Mouse (Mus musculus): ENCODE measurements around the gene 4931406P16Rik.

Gene 4931406P16Rik

DNA sequence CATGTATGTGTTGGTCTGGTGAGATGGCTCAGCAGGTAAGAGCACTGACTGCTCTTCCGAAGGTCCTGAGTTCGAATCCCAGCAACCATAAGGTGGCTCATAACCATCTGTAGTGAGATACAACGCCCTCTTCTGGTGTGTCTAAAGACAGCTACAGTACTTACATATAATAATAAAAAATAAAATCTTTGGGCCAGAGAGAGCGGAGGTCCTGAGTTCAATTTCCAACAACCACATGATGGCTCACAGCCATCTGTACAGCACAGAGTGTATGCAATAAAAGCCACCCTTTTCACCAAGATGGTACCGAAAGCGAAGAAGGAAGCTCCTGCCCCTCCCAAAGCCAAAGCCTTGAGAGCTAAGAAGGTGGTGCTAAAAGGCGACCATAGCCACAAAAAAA is 62.6 kb downstream of the 4931406P16Rik start, which contains the start of gene Gm6096:
TSS of gene Gm6096 (plus strand) at position 301 of the 400 bp plus-strand sequence.
- no peak for DNase-seq (ENCODE audit: low read depth)

GRCm38 (mm10) chr7:34246870-34247499 is 66.4 kb downstream of the 4931406P16Rik start:
- DNase-seq (ENCODE audit: low read depth): no peak

GRCm38 (mm10) chr7:34242176-34242575 is 71.2 kb downstream of the 4931406P16Rik start:
- DNase-seq (ENCODE audit: low read depth): no peak

GRCm38 (mm10) chr7:34238086-34238485 is 75.3 kb downstream of the 4931406P16Rik start:
- no peak for DNase-seq (ENCODE audit: low read depth)

- DNase-seq (ENCODE audit: low read depth): no peak
Measured at GRCm38 (mm10) chr7:34235602-34236001, 77.7 kb downstream of the 4931406P16Rik start.

GRCm38 (mm10) chr7:34234610-34235561 is 78.5 kb downstream of the 4931406P16Rik start:
- DNase-seq (ENCODE audit: low read depth): peak; percentile 70

- peak; percentile 100 for DNase-seq (ENCODE audit: low read depth)
Measured at GRCm38 (mm10) chr7:34233909-34234609, 79.3 kb downstream of the 4931406P16Rik start.

GRCm38 (mm10) chr7:34232785-34233725 is 80.3 kb downstream of the 4931406P16Rik start:
- no peak for DNase-seq (ENCODE audit: low read depth)

DNA sequence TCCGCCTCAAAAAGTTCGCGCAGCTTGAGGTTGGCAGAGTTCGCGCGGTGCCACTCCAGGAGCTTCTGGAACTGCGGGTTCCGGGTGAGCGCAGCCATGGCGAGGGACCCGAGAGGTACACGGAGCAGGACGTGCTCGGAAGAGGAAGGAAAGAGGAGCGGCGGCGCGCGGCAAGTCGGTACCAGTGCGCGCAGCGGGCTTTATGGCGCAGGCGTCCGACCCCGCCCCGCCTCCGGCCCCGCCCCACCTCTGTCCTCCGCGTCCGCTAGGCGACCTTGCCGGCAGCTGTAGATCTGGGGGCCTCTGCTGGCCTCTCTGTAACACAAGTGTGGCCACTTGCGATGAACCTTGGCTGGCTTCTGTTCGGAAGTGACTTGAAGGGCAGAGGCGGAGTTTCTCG is 83.2 kb downstream of the 4931406P16Rik start, which contains the start of gene Gpi1:
TSS of gene Gpi1 (minus strand) at position 221 of the 400 bp plus-strand sequence.
- DNase-seq (ENCODE audit: low read depth): peak; percentile 96

GRCm38 (mm10) chr7:34229691-34230111 is 83.7 kb downstream of the 4931406P16Rik start:
- peak; percentile 47 for DNase-seq (ENCODE audit: low read depth)

- no peak for DNase-seq (ENCODE audit: low read depth)
Measured at GRCm38 (mm10) chr7:34229153-34229552, 84.2 kb downstream of the 4931406P16Rik start.

DNA sequence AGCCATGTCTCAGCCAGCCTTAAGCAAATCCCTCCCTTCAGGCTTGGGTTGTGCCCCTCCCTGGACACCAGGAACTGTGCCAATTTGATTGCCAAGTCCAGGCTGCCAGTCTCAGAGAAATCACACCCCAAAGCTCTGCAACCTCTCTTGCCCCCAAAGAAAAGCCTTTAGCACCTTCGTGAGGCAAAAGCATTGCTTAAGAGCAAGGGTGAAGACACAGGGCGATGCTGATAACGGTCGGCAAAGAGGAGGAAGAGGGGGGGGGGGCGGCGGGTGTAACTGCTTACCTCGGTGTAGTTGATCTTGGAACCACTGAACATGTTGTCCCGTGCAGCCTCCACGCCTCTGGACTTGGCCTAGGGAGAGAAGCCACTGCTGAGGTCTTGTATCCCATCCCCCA is 84.7 kb downstream of the 4931406P16Rik start:
- DNase-seq (ENCODE audit: low read depth): peak; percentile 59

- no peak for DNase-seq (ENCODE audit: low read depth)
Measured at GRCm38 (mm10) chr7:34226846-34227245, 86.5 kb downstream of the 4931406P16Rik start.

- no peak for DNase-seq (ENCODE audit: low read depth)
Measured at GRCm38 (mm10) chr7:34226086-34226485, 87.3 kb downstream of the 4931406P16Rik start.

DNA sequence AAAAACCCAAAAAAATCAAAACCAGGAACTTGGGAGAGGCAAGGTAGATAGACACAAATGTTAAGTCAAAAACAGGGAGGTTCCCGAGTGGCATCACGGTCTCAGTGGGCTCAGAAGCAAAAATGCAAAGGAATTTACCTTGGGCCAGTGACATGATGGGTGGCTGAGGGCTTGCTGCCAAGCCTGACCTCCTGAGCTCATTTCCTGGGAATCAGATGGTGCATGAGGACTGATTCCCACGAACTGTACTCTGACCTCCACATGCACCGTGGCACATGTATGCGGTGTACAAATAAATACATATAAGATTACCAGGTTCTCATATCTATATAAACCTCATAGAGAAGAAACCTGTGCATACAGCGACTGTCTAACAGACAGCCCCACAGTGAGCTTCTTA is 89.0 kb downstream of the 4931406P16Rik start:
- no peak for DNase-seq (ENCODE audit: low read depth)

GRCm38 (mm10) chr7:34222340-34222739 is 91.0 kb downstream of the 4931406P16Rik start:
- no peak for DNase-seq (ENCODE audit: low read depth)

DNA sequence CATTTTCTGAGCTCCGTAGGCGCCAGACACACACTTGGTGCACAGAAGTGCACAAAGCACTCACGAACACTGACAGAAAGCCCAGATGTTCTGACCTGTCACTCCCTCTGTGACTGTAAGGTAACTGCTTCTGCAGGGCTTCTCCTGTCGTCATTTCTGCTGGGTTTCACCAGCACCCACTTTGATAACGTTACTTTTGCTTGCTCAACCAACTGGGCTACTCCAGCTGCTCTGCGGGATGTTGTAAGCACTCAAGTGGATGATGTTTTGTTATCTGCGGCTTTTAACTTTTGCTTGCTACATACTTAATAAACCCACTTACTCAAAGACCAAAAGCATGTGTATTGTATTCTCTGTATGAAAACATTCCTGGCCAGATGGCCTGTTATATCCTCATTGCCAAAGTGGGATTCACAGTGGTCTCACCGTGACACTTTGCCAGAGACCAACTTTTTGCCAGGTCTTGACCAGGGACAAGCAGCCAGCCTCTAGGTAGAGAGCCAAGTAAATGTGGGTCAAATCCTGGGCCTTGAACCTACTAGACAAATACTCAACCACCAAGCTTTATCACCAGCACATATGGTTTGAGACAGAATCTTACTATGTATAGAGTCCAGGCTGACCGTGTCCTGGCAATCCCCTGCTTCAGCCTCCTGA is 91.6 kb downstream of the 4931406P16Rik start:
- peak; percentile 59 for DNase-seq (ENCODE audit: low read depth)

DNA sequence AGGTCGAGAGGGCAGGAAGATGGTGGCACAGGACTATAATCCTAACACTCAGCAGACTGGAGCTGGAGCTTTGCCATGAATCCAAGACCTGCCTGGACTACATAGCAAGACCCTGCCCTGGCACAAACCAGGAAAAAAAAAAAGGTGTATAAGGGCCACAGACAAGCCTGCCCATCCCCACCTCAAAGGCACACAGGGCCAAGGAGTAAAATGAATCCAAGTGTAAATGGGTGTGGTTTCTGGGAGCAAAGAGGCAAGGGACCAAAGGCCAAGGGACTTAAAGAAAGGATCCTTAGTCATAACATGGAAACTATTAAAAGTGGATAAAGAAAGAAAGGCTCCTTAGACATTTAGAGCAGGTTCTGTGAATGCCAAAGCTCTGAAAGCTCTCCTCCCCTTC is 94.9 kb downstream of the 4931406P16Rik start:
- DNase-seq (ENCODE audit: low read depth): no peak

GRCm38 (mm10) chr7:34216474-34216873 is 96.9 kb downstream of the 4931406P16Rik start:
- DNase-seq (ENCODE audit: low read depth): no peak

- no peak for DNase-seq (ENCODE audit: low read depth)
Measured at GRCm38 (mm10) chr7:34215481-34215880, 97.9 kb downstream of the 4931406P16Rik start.

DNA sequence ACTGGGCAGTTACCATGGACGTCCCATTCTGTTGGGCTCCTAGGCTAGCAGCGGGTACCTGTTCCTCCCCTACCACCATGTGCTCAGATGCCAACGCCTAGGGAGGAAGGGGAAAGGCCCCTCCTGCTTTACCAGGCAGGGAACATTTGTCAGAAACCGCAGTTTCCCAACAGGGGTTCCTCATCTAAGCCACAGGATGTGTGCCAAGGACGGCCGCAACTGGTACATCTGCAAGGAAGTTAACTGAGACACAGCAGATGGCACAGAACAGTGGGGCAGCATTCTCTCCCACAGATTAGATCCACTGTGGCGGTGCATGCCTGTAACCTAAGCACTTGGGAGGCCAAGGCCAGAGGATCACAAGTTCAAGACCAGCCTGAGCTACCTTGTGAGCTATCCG is 98.7 kb downstream of the 4931406P16Rik start:
- DNase-seq (ENCODE audit: low read depth): peak; percentile 99

Measured in 416B (cell line).